Mouse (Mus musculus): ENCODE results near the gene Zfp648. TPM values are rescaled to one million over a fixed set of nuclear protein-coding genes. Genes with fewer than 3 reads are reported as not detected.
A peak's percentile ranks its signal among the peaks of the same experiment; 100 is the strongest.

Zfp648 gene
- 0.08 TPM in 2 replicates for polyA plus RNA-seq (2016; fragmentation: Nextera tagmentation; extraction: Ambion mirVana)

DNA sequence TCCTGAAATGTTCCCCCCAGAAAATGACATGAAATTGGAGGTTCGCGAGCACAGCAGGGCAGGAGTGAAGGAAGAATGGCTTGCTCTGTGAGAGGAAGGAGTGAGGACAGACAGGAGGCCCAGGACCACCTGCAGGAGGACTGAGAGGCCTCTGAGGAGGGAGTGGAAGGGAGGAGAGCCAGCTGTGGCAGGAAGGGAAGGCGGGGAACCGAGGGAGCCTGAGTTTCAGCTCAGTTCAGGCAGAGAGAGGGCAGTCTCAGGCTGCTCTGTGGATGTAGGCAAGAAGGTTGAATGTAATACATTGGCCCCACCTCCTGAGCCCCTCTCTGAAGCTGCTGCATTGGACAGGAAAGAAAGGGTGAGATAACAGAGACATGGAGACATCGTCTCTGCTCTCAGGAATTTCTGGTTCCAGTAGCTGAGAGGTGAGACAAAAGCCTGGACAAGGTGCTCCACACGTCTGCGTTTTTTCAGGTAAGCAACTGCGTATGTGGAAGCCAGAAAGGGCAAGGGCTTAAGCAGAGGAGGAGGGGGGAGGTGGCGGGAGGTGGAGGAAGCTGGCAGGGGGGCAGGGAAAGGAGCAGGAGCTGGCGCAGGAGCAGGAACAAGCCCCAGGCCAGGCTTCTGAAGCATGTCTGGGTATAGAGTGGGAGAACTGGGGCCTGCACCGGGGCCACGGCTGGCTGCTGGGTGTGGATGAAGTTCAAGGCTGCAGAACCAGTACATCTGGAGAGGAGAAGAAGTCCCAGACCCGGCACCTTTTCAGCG is at the start of gene Zfp648:
Zfp648 (plus strand) TSS at position 233 of the 768 bp plus-strand sequence.
- H3K9me3 ChIP-seq (replicated peaks): no peaks in the 10 kb centered on the region
- no peak within 1 kb of the TSS for H3K4me2 ChIP-seq
- 27% methylated on average over 14 of the region's 14 CpGs for WGBS (ENCODE audit: insufficient replicate concordance)
- no peak within 1 kb of the TSS for H3K4me3 ChIP-seq
- no peak for ATAC-seq
- peaks cover 46% of the 10 kb centered on the region for H3K27me3 ChIP-seq (replicated peaks)
- no peaks in the 10 kb centered on the region for H3K4me1 ChIP-seq
- no peak within 1 kb of the TSS; the same call in 1 of the 2 replicates for H3K9ac ChIP-seq
- no peak within 1 kb of the TSS for H3K27ac ChIP-seq
- H3K36me3 ChIP-seq: no peaks in the 10 kb centered on the region

GRCm38 (mm10) chr1:154152539-154152938 is 48.4 kb upstream of the Zfp648 start:
- H3K4me2 ChIP-seq: no peak overlapping the region
- no peak overlapping the region for H3K9ac ChIP-seq
- no peak overlapping the region for H3K27ac ChIP-seq
- no peaks in the 10 kb centered on the region for H3K27me3 ChIP-seq (replicated peaks)
- no peak for ATAC-seq
- 42% methylated on average over 1 of the region's 1 CpGs for WGBS (ENCODE audit: insufficient replicate concordance)
- H3K4me3 ChIP-seq: no peak overlapping the region
- no peaks in the 10 kb centered on the region for H3K36me3 ChIP-seq
- H3K9me3 ChIP-seq (replicated peaks): no peaks in the 10 kb centered on the region
- 0 out of 2 replicates have a peak, but pooled peaks cover 2% of the 10 kb centered on the region for H3K4me1 ChIP-seq

DNA sequence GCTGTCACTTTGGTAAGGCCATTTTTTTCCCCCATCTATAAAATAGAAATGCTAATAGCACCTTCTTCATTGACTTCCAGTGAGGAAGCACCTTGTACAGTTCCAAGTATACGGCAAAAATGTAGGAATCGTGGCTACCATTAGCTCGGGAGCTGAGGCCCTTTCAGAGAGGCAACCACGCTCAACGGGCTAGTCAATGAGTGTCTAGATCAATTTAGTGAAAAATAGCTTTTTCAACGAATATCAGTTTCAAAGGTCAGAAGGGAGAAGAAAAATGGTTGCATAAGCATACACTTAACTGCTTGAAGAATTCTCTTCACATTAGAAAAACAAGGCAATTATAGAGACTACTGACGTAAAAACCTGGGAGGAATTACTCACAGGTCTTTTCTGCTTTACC is 47.2 kb upstream of the Zfp648 start:
- Histone ChIP-seq H3K4me3 (no peak overlapping the region), H3K4me2 (no peak overlapping the region), H3K27ac (no peak overlapping the region), H3K4me1 (0 out of 2 replicates have a peak, but pooled peaks cover 2% of the 10 kb centered on the region), H3K9ac (no peak overlapping the region), H3K36me3 (no peaks in the 10 kb centered on the region), H3K27me3 (replicated peaks) (no peaks in the 10 kb centered on the region), H3K9me3 (replicated peaks) (no peaks in the 10 kb centered on the region)
- ATAC-seq: no peak
- 73% methylated on average over 7 of the region's 7 CpGs for WGBS (ENCODE audit: insufficient replicate concordance)

DNA sequence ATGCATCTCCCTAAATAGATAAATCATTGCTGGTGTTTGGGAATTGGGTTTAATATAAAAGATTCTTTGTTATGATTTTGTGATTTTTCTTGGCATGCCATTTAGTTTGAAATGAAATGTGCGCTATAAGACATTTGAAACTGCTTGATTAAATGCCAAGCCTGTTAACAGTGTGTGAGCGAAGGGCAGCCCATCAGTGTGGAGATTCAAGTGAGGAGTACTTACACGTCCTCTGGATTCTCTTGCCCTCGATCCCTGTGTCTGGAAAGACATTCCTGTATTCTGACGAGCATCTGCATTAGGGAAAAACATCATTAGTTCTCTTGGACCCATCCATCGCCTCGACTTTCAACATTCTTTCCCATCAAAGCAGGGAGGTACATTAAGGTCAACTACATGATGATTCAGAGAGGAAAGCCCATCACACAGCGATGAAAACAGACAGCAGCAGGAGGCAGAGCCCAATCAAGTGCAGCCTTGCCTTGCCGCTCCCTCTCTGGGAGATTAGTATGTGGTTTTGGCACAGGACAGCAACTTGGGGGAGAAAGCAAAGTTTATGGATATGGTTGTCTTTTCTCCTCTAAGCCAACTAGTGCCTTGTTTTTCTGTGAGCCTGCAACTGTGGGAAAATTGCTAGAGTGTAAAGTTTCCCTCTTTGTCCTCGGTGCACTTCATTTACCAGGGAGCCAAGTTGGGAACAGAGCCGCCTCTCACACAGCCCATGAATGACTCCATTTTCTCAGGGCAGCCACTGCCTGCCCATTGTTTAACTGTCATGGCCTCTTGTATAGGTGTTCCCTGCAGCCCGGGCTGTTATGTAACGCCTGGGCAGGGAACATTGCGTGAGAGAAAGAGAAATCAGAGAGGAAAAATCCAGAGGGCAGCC is 44.6 kb upstream of the Zfp648 start:
- 62% methylated on average over 14 of the region's 14 CpGs for WGBS (ENCODE audit: insufficient replicate concordance)
- no peak overlapping the region for H3K4me3 ChIP-seq
- no peaks in the 10 kb centered on the region for H3K4me1 ChIP-seq
- H3K4me2 ChIP-seq: no peak overlapping the region
- no peaks in the 10 kb centered on the region for H3K9me3 ChIP-seq (replicated peaks)
- no peak for ATAC-seq
- no peaks in the 10 kb centered on the region for H3K36me3 ChIP-seq
- no peak overlapping the region for H3K27ac ChIP-seq
- H3K27me3 ChIP-seq (replicated peaks): no peaks in the 10 kb centered on the region; the same call in 1 of the 2 replicates
- no peak overlapping the region for H3K9ac ChIP-seq

DNA sequence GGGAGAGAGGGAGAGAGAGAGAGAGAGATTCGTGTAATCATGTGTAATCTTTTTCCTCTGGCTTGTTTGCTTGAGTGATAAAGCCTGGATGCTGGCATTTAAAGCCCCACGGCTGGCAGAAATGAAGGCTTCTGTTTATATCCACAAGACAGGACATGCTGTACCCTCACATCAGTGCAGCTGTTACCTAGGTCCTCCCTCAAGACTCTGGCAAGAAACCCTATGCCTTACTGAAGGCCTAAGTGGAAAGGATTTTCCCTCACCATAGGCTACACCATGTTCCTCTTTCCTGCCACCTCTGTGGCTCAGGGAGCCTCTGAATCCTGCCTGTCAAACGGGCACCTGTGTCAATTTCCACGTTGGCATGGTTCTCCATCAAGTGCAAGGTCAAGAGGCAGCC is 43.9 kb upstream of the Zfp648 start:
- Histone ChIP-seq H3K9me3 (replicated peaks) (no peaks in the 10 kb centered on the region), H3K27me3 (replicated peaks) (no peaks in the 10 kb centered on the region; the same call in 1 of the 2 replicates), H3K4me3 (no peak overlapping the region), H3K4me1 (no peaks in the 10 kb centered on the region), H3K4me2 (no peak overlapping the region), H3K27ac (no peak overlapping the region), H3K36me3 (no peaks in the 10 kb centered on the region), H3K9ac (no peak overlapping the region)
- ATAC-seq: no peak
- WGBS (ENCODE audit: insufficient replicate concordance): 48% methylated on average over 4 of the region's 4 CpGs

DNA sequence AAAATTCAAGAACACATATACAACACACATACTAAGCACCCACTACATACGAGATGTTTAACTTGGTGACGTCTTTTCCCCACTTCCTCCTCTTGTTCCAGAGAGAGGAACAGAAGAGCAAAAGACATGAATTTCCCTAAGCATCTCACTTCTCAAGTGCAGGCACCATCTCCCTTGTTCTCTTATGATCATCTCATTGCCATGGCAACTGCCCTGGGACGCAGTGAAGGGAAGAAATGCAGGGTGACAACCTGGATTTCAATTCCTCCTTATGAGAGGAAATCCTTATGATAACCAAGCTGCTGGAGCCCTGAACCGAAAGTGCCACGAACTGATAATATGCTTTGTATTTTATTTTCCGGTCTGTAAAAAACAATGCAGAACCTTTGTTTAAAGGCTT is 33.3 kb upstream of the Zfp648 start:
- no peak overlapping the region for H3K4me3 ChIP-seq
- no peaks in the 10 kb centered on the region for H3K36me3 ChIP-seq
- H3K27me3 ChIP-seq (replicated peaks): no peaks in the 10 kb centered on the region
- no peak overlapping the region for H3K27ac ChIP-seq
- ATAC-seq: no peak
- no peak overlapping the region for H3K4me2 ChIP-seq
- H3K4me1 ChIP-seq: no peaks in the 10 kb centered on the region
- WGBS (ENCODE audit: insufficient replicate concordance): 62% methylated on average over 6 of the region's 6 CpGs
- no peak overlapping the region for H3K9ac ChIP-seq
- H3K9me3 ChIP-seq (replicated peaks): no peaks in the 10 kb centered on the region

DNA sequence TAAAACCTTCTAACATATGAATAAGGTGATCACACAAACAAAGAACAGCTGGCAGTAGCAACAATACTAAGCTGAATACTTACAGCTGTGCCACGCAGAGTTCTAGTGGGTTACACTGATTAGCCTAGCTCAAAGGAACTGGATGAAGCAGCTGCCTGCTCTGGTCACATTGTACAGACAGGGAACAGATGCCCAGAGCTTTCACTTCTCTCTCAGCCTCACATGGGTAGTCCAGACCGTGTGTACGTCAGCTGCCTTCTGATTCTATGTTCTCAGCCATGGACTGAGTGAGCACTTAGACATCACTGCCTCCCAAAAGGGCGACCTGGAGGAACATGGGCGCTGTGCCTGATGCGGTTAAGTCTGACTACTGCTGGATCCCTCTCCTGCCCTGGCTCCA is 25.7 kb upstream of the Zfp648 start:
- no peak overlapping the region for H3K9ac ChIP-seq
- H3K4me3 ChIP-seq: no peak overlapping the region
- no peak overlapping the region for H3K27ac ChIP-seq
- H3K4me2 ChIP-seq: no peak overlapping the region
- no peaks in the 10 kb centered on the region for H3K27me3 ChIP-seq (replicated peaks)
- 66% methylated on average over 6 of the region's 6 CpGs for WGBS (ENCODE audit: insufficient replicate concordance)
- no peaks in the 10 kb centered on the region for H3K36me3 ChIP-seq
- no peaks in the 10 kb centered on the region for H3K4me1 ChIP-seq
- no peaks in the 10 kb centered on the region for H3K9me3 ChIP-seq (replicated peaks)
- no peak for ATAC-seq

- Histone ChIP-seq H3K4me1 (no peaks in the 10 kb centered on the region), H3K36me3 (no peaks in the 10 kb centered on the region), H3K27ac (no peak overlapping the region), H3K9me3 (replicated peaks) (no peaks in the 10 kb centered on the region), H3K4me3 (no peak overlapping the region), H3K9ac (no peak overlapping the region), H3K4me2 (no peak overlapping the region), H3K27me3 (replicated peaks) (no peaks in the 10 kb centered on the region)
- ATAC-seq: no peak
- 68% methylated on average over 4 of the region's 4 CpGs for WGBS (ENCODE audit: insufficient replicate concordance)
Measured at GRCm38 (mm10) chr1:154177781-154178180, 23.2 kb upstream of the Zfp648 start.

GRCm38 (mm10) chr1:154178541-154179155 is 22.3 kb upstream of the Zfp648 start:
- no peak overlapping the region for H3K4me3 ChIP-seq
- H3K4me1 ChIP-seq: no peaks in the 10 kb centered on the region
- no peaks in the 10 kb centered on the region for H3K36me3 ChIP-seq
- no peaks in the 10 kb centered on the region for H3K9me3 ChIP-seq (replicated peaks)
- no peak for ATAC-seq
- H3K4me2 ChIP-seq: no peak overlapping the region
- H3K27me3 ChIP-seq (replicated peaks): no peaks in the 10 kb centered on the region
- no peak overlapping the region for H3K9ac ChIP-seq
- H3K27ac ChIP-seq: no peak overlapping the region
- 67% methylated on average over 8 of the region's 8 CpGs for WGBS (ENCODE audit: insufficient replicate concordance)

DNA sequence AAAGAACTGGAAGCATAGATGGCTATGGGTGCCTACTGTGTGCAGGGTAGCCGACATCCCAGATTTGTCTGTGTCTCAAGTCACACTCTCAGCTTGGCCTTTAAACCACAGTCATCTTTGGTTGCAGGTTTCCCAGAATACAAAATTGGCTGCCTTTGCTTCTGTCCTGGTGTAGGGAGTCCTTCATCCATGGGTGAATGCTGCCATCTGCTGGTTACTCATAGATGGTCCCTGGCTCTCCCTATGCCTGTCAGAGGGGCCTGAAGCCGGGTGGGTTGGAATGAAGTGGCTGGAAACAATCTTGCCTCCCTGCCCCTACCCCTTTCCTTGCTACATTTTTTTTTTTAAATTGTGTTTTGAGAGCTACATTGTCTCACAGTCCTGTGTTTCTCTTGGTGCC is 20.0 kb upstream of the Zfp648 start:
- WGBS (ENCODE audit: insufficient replicate concordance): 41% methylated on average over 2 of the region's 2 CpGs
- Histone ChIP-seq H3K9me3 (replicated peaks) (no peaks in the 10 kb centered on the region), H3K27me3 (replicated peaks) (no peaks in the 10 kb centered on the region), H3K4me2 (no peak overlapping the region), H3K4me1 (no peaks in the 10 kb centered on the region), H3K27ac (no peak overlapping the region), H3K36me3 (no peaks in the 10 kb centered on the region), H3K9ac (no peak overlapping the region), H3K4me3 (no peak overlapping the region)
- ATAC-seq: peak; percentile 59; the same call in 1 of the 2 replicates

DNA sequence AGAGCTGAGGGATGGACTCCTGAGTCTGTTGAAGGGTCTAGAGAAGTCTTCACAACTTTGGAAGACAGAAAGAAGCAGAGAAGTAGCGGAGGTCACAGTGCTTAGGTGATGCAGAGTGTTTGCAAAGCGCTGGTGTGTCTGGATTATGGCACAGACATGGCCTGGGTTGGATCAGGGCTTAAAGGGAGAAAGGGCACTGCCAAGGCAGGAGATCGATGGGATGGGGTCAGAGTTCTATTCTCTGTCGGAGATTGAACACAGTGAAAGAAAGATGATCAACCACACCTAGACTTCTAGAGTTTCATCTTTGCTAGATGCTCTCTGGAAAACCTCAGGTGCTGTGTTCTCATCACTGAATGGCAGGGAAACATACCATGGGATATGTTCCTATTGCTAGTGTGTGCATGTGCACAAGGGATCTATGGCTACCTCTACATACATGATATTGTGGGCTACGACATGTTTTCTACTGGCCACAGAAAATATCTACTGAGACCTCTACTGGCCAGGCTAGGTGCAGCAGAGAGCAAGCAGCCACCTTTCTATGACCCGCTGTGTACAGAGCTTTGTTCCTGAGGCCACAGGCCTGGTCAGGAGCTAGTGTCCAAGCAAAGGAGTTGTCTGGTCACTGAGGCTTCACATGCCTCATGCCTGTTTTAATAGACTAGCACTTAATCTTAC is 18.5 kb upstream of the Zfp648 start:
- H3K4me2 ChIP-seq: no peak overlapping the region
- H3K9me3 ChIP-seq (replicated peaks): no peaks in the 10 kb centered on the region
- no peak overlapping the region for H3K9ac ChIP-seq
- H3K36me3 ChIP-seq: no peaks in the 10 kb centered on the region
- no peak overlapping the region for H3K4me3 ChIP-seq
- no peaks in the 10 kb centered on the region for H3K27me3 ChIP-seq (replicated peaks)
- no peak for ATAC-seq
- H3K4me1 ChIP-seq: no peaks in the 10 kb centered on the region
- H3K27ac ChIP-seq: no peak overlapping the region
- 50% methylated on average over 6 of the region's 6 CpGs for WGBS (ENCODE audit: insufficient replicate concordance)

Data from liver, embryonic 12.5 days (tissue).